Mouse (Mus musculus) ES-Bruce4 (cell line): Measurements from ENCODE around the gene Usp49.

Experiments
- CTCF ChIP-seq: IDR thresholded peaks from one replicate; pipeline ENCODE4 v1.8.1; 2011; ENCODE audit warnings: low read depth, low read length
- EP300 ChIP-seq: IDR thresholded peaks from 2 replicates; pipeline ENCODE4 v1.6.1; 2011; ENCODE audit warnings: low read depth, low read length; ENCODE audit not compliant: insufficient read depth
- POLR2A ChIP-seq: IDR thresholded peaks from one replicate; pipeline ENCODE4 v1.8.1; 2011; ENCODE audit warnings: low read length; ENCODE audit not compliant: insufficient read depth

- no peak for TF ChIP-seq CTCF
- no peak for TF ChIP-seq POLR2A
- no peak for TF ChIP-seq EP300
Measured at GRCm38 (mm10) chr17:47593854-47594182, 36.7 kb upstream of the Usp49 start.
